Mouse (Mus musculus) neutrophil, adult 5-6 weeks (primary cell): ENCODE data around the gene Zfp639. TPM values are rescaled to one million over a fixed set of nuclear protein-coding genes. Genes with fewer than 3 reads are reported as not detected.

ENCODE experiments used
- ATAC-seq: fragments of 151-379, 151-347 bp; 2 replicates; pipeline ENCODE4 v1.8.0; 2017; ENCODE audit warnings: mild to moderate bottlenecking, moderate TSS enrichment; ENCODE audit not compliant: insufficient number of reproducible peaks, poor library complexity, low FRiP score, severe bottlenecking; ENCODE audit errors: extremely low read depth
- total RNA-seq: library from RNA; stranded (forward); fragments of 200-1000 nt; gene quantifications from 2 replicates; pipeline ENCODE4 v1.2.3, GENCODE M21; 2017

Gene Zfp639
- 52.8 and 83.5 TPM in 2 replicates for total RNA-seq

GRCm38 (mm10) chr3:32509496-32510374 lies at the start of gene Zfp639:
TSS of gene Zfp639 (plus strand) at chr3:32510259.
- no peak for ATAC-seq

GRCm38 (mm10) chr3:32467321-32467720 lies 42.7 kb upstream of the Zfp639 start:
- no peak for ATAC-seq

DNA sequence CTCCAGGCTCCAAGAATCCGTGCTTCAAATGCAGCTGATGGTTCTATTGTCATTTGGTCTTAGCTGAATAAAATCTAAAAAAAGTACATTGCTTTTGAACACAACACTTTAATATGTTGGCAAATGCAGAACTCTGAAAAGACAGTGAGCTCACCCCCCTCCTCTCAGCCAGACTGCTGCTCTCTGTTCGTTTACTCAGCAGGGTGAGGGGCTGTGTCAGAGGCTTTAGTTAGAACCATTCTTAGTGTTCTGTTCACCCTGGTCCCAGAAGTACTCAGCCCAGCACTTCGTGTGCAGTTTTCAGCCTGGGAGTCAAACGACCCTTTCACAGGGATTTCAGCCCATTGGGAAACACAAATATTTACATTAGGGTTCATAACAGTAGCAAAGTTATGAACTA lies 41.6 kb upstream of the Zfp639 start:
- no peak for ATAC-seq

- no peak for ATAC-seq
Observed at GRCm38 (mm10) chr3:32470449-32470848, 39.6 kb upstream of the Zfp639 start.

GRCm38 (mm10) chr3:32471098-32471497 lies 39.0 kb upstream of the Zfp639 start:
- no peak for ATAC-seq

- 0 out of 2 replicates have a peak, but pooled peaks have one; percentile 13 for ATAC-seq
Observed at GRCm38 (mm10) chr3:32472191-32472900, 37.7 kb upstream of the Zfp639 start.

GRCm38 (mm10) chr3:32473184-32473583 lies 36.9 kb upstream of the Zfp639 start:
- ATAC-seq, result no peak

DNA sequence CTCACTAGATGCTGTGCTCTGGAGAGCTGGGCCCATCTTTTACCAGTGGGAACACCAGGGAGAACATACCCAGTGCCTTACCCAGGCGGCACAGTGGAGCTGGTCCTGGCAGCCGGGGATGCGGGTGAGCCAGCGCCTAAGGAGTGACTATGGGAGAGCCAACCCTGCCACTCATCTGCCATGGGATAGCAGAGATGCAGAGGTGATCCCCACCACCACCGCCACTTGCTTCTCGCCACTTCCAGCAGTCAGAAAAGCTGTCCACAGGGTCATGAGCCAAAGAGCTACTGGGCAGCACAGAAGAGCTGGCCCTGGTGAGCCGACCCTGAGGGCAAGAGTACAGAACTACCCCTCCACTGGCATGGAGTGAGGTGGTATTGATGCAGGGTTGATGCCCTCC lies 30.1 kb upstream of the Zfp639 start:
- 0 out of 2 replicates have a peak, but pooled peaks have one; percentile 6 for ATAC-seq

GRCm38 (mm10) chr3:32483035-32483434 lies 27.0 kb upstream of the Zfp639 start:
- no peak for ATAC-seq

DNA sequence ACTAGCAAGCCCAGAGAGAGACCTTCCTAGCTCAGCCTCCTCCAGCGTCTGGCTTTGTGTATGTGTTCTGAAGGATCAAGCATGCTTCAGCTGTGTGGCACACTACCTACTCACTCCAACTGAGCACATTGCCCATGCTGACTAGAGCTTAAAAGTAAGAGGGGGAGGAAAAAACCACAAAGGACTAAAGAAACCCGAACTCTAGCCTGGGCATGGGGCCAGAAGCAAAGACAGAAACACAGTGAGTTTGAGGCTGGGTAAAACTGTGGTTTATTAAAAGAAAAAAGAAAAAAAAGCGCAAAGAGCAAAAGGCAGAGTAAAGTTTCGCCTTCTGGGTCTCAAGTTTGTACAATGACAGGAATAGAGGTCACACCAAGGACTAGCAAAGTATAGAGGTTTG lies 23.5 kb upstream of the Zfp639 start:
- no peak for ATAC-seq

DNA sequence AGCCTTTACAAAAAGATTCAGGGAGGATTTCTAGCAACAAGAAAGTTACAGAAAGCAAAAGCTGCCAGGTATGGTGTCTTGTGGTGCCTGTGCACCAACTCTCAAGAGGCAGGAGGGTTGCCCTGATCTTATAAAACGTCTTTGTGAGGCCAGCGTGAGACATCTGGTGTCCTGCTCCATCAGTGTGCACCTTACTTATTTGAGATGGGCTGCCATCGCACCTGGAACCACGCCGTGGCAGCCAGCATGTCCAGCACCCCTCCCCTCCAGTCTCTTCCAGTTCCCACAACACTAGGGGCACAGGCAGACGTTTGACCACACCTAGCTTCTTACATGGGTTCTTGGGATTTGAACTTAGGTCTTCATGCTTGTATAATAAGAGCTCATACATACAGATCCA lies 21.9 kb upstream of the Zfp639 start:
- ATAC-seq, result no peak

- peak; percentile 83 for ATAC-seq
Observed at GRCm38 (mm10) chr3:32490076-32490927, 19.8 kb upstream of the Zfp639 start.

GRCm38 (mm10) chr3:32490928-32491315 lies 19.1 kb upstream of the Zfp639 start:
- ATAC-seq, result 0 out of 2 replicates have a peak, but pooled peaks have one; percentile 21

- no peak for ATAC-seq
Observed at GRCm38 (mm10) chr3:32492097-32493090, 17.7 kb upstream of the Zfp639 start, which contains the start of gene Kcnmb3. TSS of gene Kcnmb3 (minus strand) at chr3:32492231.

DNA sequence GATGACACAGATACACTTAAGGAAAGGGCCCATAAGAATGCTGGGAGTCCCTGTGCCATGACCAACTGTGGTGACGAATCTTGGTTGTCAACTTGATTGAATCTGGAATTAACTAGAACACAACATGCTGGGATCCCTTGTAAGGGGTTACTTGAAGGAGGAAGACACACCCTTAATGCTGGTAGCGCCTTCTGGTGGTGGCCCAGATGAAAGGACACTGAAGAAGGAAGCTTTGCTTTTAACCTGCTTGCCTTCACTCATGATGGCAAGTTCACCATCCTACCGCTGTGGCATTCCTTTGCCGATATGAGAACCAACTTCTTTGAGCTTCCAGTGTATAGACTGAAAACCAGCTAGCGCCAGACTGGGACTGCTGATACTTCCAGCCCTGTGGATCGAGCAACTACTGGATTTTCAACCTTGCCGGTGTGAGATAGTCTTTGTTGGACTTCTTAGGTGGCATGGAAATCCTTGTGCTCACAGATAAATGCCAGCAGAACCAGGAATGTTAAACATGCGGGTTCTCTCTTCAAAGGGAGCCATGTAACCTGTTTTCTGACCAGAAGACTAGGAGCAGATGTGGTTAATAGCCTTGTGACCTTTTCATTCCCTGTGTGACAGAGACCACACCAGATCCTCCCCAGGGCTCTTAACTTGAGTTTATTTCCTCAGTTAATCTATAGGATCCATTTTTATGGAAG lies 15.5 kb upstream of the Zfp639 start:
- ATAC-seq, result peak; percentile 31; the same call in 1 of the 2 replicates

GRCm38 (mm10) chr3:32495088-32495770 lies 14.8 kb upstream of the Zfp639 start:
- no peak for ATAC-seq
